Comparison of ENCODE assay signal across 11 mouse cellular contexts in genomic region chr11:113777878-113778464, GRCm38 (mm10). TPM values are rescaled to one million over a fixed set of nuclear protein-coding genes. Genes with fewer than 3 reads are reported as not detected.
DNase-seq lines count a peak whose midpoint lies in the region; ATAC-seq and TF ChIP-seq lines count a peak whose summit lies in the region.
"Had no signal": no experiment of that assay in that cellular context is flagged by ENCODE, and none has a peak within 500 bp of the region (broad histone marks: within the 10 kb centered on the region; RNA-seq: fewer than 3 reads in every experiment).

No protein-coding gene starts in this region.

- no peak for TF ChIP-seq CTCF in bone marrow, adult 2 months (IDR thresholded peaks at IDR 0.05; ENCODE audit: control insufficient read depth, insufficient read depth, low read length)

- DNase-seq in kidney, postnatal 14 days = no peak
- no peak for DNase-seq in urinary bladder, postnatal 4 days (ENCODE audit: low spot score in 2 of 2)
- no peak for DNase-seq in thymus, postnatal 10 days (ENCODE audit: low spot score in 2 of 2)
- DNase-seq in layer of hippocampus, adult 8-10 months (ENCODE audit: low spot score in 2 of 2) = no peak
- DNase-seq: kidney, adult 9 months had no signal

- no peak overlapping the region for H3K4me3 ChIP-seq in kidney, embryonic 14.5 days (ENCODE audit: low read length)
- H3K4me3 ChIP-seq in bone marrow, adult 2 months (replicated peaks; ENCODE audit: control insufficient read depth, low read depth, low read length) = no peak overlapping the region
- H3K4me3 ChIP-seq: limb, embryonic 13.5 days; neural tube, embryonic 12.5 days had no signal

- H3K4me2 ChIP-seq in kidney, embryonic 14.5 days (replicated peaks; ENCODE audit: low read depth, low read length) = 0 out of 2 replicates have a peak overlapping the region, but pooled peaks have one; percentile 2
- H3K4me2 ChIP-seq: limb, embryonic 13.5 days had no signal

- H3K36me3 ChIP-seq in kidney, embryonic 14.5 days (ENCODE audit: control insufficient read depth, insufficient read depth, low read length) = no peaks in the 10 kb centered on the region
- H3K36me3 ChIP-seq: limb, embryonic 13.5 days had no signal

- H3K4me1 ChIP-seq in kidney, embryonic 14.5 days (ENCODE audit: control insufficient read depth, insufficient read depth, low read length) = peaks cover 33% of the 10 kb centered on the region
- H3K4me1 ChIP-seq in bone marrow, adult 2 months (ENCODE audit: control insufficient read depth, insufficient read depth, low read length) = peaks cover 7% of the 10 kb centered on the region

- no peaks in the 10 kb centered on the region for H3K27me3 ChIP-seq in kidney, embryonic 14.5 days (ENCODE audit: control insufficient read depth, insufficient read depth, low read length)
- H3K27me3 ChIP-seq: limb, embryonic 13.5 days; neural tube, embryonic 12.5 days had no signal

- no peak for TF ChIP-seq POLR2A in bone marrow, adult 2 months (IDR thresholded peaks at IDR 0.05; ENCODE audit: borderline replicate concordance, control insufficient read depth, low read depth, low read length)

- peak overlapping the region; percentile 76; the same call in 1 of the 2 replicates for H3K27ac ChIP-seq in kidney, embryonic 14.5 days (ENCODE audit: low read depth, low read length)
- H3K27ac ChIP-seq in bone marrow, adult 2 months (ENCODE audit: control insufficient read depth, insufficient read depth, low read depth, low read length, poor library complexity) = peak overlapping the region; percentile 54
- H3K27ac ChIP-seq: neural tube, embryonic 12.5 days had no signal

- 0 out of 2 replicates have a peak, but pooled peaks have one; percentile 32 for ATAC-seq in kidney, embryonic 14.5 days (ENCODE audit: low FRiP score, low TSS enrichment)
- ATAC-seq in granulocyte monocyte progenitor cell, adult 5-6 weeks (replicated peaks; ENCODE audit: poor library complexity, severe bottlenecking) = peak; percentile 59
- peak; percentile 53 for ATAC-seq in megakaryocyte, adult 5-6 weeks (ENCODE audit: poor library complexity, severe bottlenecking)

- no peak overlapping the region for H3K9ac ChIP-seq in kidney, embryonic 14.5 days (ENCODE audit: low read depth, low read length)
- H3K9ac ChIP-seq: limb, embryonic 13.5 days; neural tube, embryonic 12.5 days had no signal

- H3K9me3 ChIP-seq in kidney, embryonic 14.5 days (ENCODE audit: control insufficient read depth, low read length) = no peaks in the 10 kb centered on the region
- H3K9me3 ChIP-seq: limb, embryonic 13.5 days; neural tube, embryonic 12.5 days had no signal

- WGBS in kidney, embryonic 14.5 days = 27% methylated on average over 8 of the region's 8 CpGs
- WGBS in bone marrow, adult 2 months = 48% methylated on average over 8 of the region's 8 CpGs

RNA-seq across cellular contexts. Expression of gene Cdc42ep4, which starts 26.3 kb away (rescaled TPM):
- polyA plus RNA-seq in kidney, embryonic 14.5 days (2014; fragmentation: Nextera tagmentation; extraction: Ambion mirVana) = 36.0 and 45.4 TPM in 2 replicates
- polyA plus RNA-seq in bone marrow, adult 2 months (2011; ENCODE audit: insufficient read depth, insufficient read length, low replicate concordance, missing spikeins) = 8.6 and 9.5 TPM in 2 replicates
- total RNA-seq in granulocyte monocyte progenitor cell, adult 5-6 weeks (2014; fragmentation: Nextera tagmentation) = 13.9 and 15.5 TPM in 2 replicates
- 14.8 and 21.5 TPM in 2 replicates for total RNA-seq in granulocyte monocyte progenitor cell, adult 5-6 weeks (2017)
- total RNA-seq in megakaryocyte, adult 5-6 weeks (2015) = 14.0 and 20.1 TPM in 2 replicates
- 26.9 and 27.8 TPM in 2 replicates for total RNA-seq in megakaryocyte, adult 5-6 weeks (2017)
- 10 to 100 TPM; 32.4 to 41.1 (median 37.3) TPM for total RNA-seq in layer of hippocampus, adult 8-10 months (2022)
